Comparison of ENCODE assay signal across 34 mouse cellular contexts in the genomic region with DNA sequence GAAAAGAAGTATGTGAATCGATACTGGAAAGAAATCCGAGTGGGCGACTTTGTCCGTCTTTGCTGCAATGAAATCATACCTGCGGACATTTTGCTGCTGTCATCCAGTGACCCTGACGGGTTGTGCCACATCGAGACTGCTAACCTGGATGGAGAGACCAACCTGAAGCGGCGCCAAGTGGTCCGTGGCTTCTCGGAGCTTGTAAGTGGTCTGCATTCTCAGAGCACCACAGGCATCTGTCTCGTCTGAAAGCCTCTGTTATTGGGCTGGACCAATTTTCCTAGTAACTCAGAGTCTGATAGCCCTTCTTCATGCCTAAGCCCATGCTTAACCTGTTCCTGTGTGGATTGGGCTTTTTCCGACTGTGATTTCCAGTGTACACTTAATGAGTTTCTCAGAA.
"Had no signal": no experiment of that assay in that cellular context is flagged by ENCODE, and none has a peak within 500 bp of the region (broad histone marks: within the 10 kb centered on the region; RNA-seq: fewer than 3 reads in every experiment).

No protein-coding gene starts in this region.

- H3K4me2 ChIP-seq: heart, embryonic 11.5 days; heart, embryonic 12.5 days; heart, embryonic 13.5 days; heart, embryonic 15.5 days; hindbrain, embryonic 12.5 days; hindbrain, embryonic 13.5 days; hindbrain, embryonic 14.5 days; hindbrain, embryonic 15.5 days; intestine, embryonic 15.5 days; kidney, embryonic 15.5 days had no signal

- H3K9me3 ChIP-seq: heart, embryonic 10.5 days; heart, embryonic 12.5 days; heart, embryonic 13.5 days; heart, embryonic 15.5 days; hindbrain, embryonic 10.5 days; hindbrain, embryonic 12.5 days; hindbrain, embryonic 13.5 days; hindbrain, embryonic 15.5 days; intestine, embryonic 15.5 days; kidney, embryonic 15.5 days had no signal

- DNase-seq: heart, postnatal 10 days; heart, postnatal 14 days; heart, postnatal 36 days; heart, postnatal 4 days; kidney, adult 11 months; kidney, adult 18-20 months; kidney, adult 2 months; kidney, adult 8-10 months; kidney, adult 9 months; kidney, postnatal 10 days; kidney, postnatal 14 days; kidney, postnatal 25 days; kidney, postnatal 36 days; kidney, postnatal 4 days; layer of hippocampus, adult 9-11 months; layer of hippocampus, postnatal 36 days had no signal

- H3K27ac ChIP-seq: heart, embryonic 10.5 days; heart, embryonic 13.5 days; heart, embryonic 15.5 days; hindbrain, embryonic 10.5 days; hindbrain, embryonic 12.5 days; hindbrain, embryonic 13.5 days; hindbrain, embryonic 14.5 days; hindbrain, embryonic 15.5 days; hindbrain, postnatal 0 days; intestine, embryonic 15.5 days; kidney, embryonic 15.5 days; kidney, postnatal 0 days; layer of hippocampus, adult 2 months had no signal

- H3K4me1 ChIP-seq: heart, embryonic 10.5 days; heart, embryonic 15.5 days; hindbrain, embryonic 10.5 days; hindbrain, embryonic 12.5 days; hindbrain, embryonic 13.5 days; hindbrain, embryonic 15.5 days; intestine, embryonic 15.5 days had no signal

- H3K9ac ChIP-seq: heart, embryonic 12.5 days; heart, embryonic 13.5 days; heart, embryonic 15.5 days; hindbrain, embryonic 12.5 days; hindbrain, embryonic 13.5 days; hindbrain, embryonic 14.5 days; hindbrain, embryonic 15.5 days; intestine, embryonic 15.5 days; kidney, embryonic 15.5 days had no signal

- H3K36me3 ChIP-seq: heart, embryonic 10.5 days; heart, embryonic 12.5 days; heart, embryonic 13.5 days; heart, embryonic 15.5 days; hindbrain, embryonic 10.5 days; hindbrain, embryonic 12.5 days; hindbrain, embryonic 13.5 days; hindbrain, embryonic 15.5 days; intestine, embryonic 15.5 days; kidney, embryonic 15.5 days had no signal

- H3K27me3 ChIP-seq: heart, embryonic 12.5 days; heart, embryonic 13.5 days; heart, embryonic 15.5 days; hindbrain, embryonic 12.5 days; hindbrain, embryonic 13.5 days; hindbrain, embryonic 15.5 days; intestine, embryonic 15.5 days; kidney, embryonic 15.5 days had no signal

- H3K4me3 ChIP-seq: heart, embryonic 10.5 days; heart, embryonic 12.5 days; heart, embryonic 13.5 days; heart, embryonic 15.5 days; hindbrain, embryonic 10.5 days; hindbrain, embryonic 12.5 days; hindbrain, embryonic 13.5 days; hindbrain, embryonic 15.5 days; intestine, embryonic 15.5 days; kidney, embryonic 15.5 days; layer of hippocampus, adult 2 months had no signal

- ATAC-seq: hindbrain, embryonic 16.5 days; hindbrain, postnatal 0 days; intestine, embryonic 15.5 days; intestine, embryonic 16.5 days; intestine, postnatal 0 days had no signal
